Mouse (Mus musculus): ENCODE measurements at regions not wholly inside any gene's neighbourhood (a gene's known extent, or its start where the extent isn't known, plus 50 kb on each side); places are given as distances from the start of the nearest gene placed in this dataset.

DNA sequence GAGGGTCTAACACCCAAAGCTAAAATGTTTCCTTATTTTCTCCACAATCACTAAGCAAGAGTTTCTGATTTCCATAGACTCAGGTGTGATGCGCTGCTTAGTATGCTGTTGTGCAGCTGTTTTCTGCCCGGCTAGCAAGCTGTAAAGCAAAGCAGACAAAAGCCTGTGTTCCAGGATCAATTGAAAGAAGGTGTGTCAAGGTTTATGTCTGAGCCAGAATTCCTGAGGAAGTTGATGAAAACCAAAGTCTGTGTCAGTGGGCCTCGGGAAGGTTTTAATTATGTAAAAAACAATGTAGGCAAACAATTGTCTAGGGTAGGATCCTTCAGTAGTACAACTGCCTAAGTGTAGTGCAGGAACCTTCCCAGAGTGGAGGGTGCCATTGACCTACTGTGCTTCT lies 604.6 kb downstream of the Dcdc2c start:
- H3K4me2 ChIP-seq (ENCODE audit: low read depth, low read length, poor library complexity, severe bottlenecking): no peak overlapping the region
- TF ChIP-seq CTCF (IDR thresholded peaks at IDR 0.05): no peak
- no peak overlapping the region for H3K9ac ChIP-seq (replicated peaks; ENCODE audit: low read length, poor library complexity, severe bottlenecking)
- ATAC-seq (ENCODE audit: low FRiP score) (no peak), DNase-seq (ENCODE audit: low spot score) (no peak)
- H3K4me1 ChIP-seq (ENCODE audit: insufficient read depth, low read length): peaks cover 9% of the 10 kb centered on the region
- no peaks in the 10 kb centered on the region for H3K36me3 ChIP-seq (ENCODE audit: insufficient read depth, low read length)
- no peaks in the 10 kb centered on the region for H3K27me3 ChIP-seq (ENCODE audit: insufficient read depth, low read length)
- no peak overlapping the region for H3K4me3 ChIP-seq (ENCODE audit: low read depth, low read length)
- WGBS: 65% methylated on average over 3 of the region's 3 CpGs
- H3K9me3 ChIP-seq (ENCODE audit: low read length): no peaks in the 10 kb centered on the region
- no peak overlapping the region for H3K27ac ChIP-seq (ENCODE audit: low read depth, low read length)

DNA sequence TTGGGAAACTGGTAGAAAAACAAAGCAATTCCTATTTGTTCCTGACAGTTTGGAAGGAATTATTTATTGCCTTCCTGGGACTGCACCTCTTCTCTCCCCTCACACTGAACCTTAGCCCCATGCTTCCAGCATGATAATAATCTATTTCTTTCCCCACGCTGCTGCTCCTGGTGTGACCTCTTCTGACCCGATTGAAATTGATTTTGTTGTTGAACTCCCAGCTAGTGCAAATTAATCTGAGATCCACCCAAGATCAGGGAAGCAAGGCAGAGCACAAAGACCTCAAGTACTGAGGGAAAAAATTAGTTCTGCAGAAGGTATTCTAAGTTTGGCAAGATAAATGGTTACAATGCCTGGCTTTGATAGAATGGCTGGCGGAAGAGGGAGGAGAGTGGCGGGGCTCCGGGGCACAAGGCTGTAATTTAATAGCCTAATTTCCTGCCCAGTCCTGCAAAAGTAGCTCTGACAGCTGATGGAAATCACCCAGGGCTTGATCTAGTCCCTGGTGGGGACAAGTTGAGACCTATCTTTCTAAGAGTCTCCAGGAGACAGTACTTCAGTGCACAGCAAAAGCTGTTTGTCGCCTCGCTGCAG lies 604.6 kb upstream of the Sox11 start:
- ATAC-seq (ENCODE audit: low FRiP score) (no peak), DNase-seq (ENCODE audit: low spot score) (no peak)
- H3K9ac ChIP-seq (replicated peaks; ENCODE audit: low read length, poor library complexity, severe bottlenecking): no peak overlapping the region
- no peak overlapping the region for H3K27ac ChIP-seq (ENCODE audit: low read depth, low read length)
- no peaks in the 10 kb centered on the region for H3K27me3 ChIP-seq (ENCODE audit: insufficient read depth, low read length)
- no peak overlapping the region for H3K4me3 ChIP-seq (ENCODE audit: low read depth, low read length)
- no peaks in the 10 kb centered on the region for H3K9me3 ChIP-seq (ENCODE audit: low read length)
- no peak for TF ChIP-seq CTCF (IDR thresholded peaks at IDR 0.05)
- H3K4me1 ChIP-seq (ENCODE audit: insufficient read depth, low read length): peaks cover 9% of the 10 kb centered on the region
- no peak overlapping the region for H3K4me2 ChIP-seq (ENCODE audit: low read depth, low read length, poor library complexity, severe bottlenecking)
- WGBS: 55% methylated on average over 7 of the region's 7 CpGs
- no peaks in the 10 kb centered on the region for H3K36me3 ChIP-seq (ENCODE audit: insufficient read depth, low read length)

DNA sequence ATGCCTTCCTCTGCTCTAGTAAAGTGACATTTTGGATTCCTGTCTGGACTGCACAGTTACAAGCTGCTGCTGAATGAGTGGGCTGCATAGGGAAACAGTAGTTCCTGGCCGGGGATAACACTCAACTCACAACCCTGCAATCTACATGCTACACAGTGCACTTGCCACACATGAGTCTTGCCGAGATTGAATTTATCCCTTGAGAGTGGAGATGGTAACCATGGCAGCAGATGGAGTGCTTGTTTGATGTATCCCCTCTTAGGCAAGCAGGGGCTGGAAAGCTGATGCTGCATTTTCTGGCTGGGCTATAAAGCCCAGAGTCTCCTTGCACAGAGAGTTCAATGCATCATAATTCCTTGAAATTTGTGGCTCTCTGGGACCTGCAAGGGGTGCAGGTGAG lies 603.0 kb upstream of the Sox11 start:
- Histone ChIP-seq H3K4me1 (ENCODE audit: insufficient read depth, low read length) (peaks cover 9% of the 10 kb centered on the region), H3K27me3 (ENCODE audit: insufficient read depth, low read length) (no peaks in the 10 kb centered on the region), H3K27ac (ENCODE audit: low read depth, low read length) (peak overlapping the region; percentile 57; the same call in 1 of the 2 replicates), H3K9ac (replicated peaks; ENCODE audit: low read length, poor library complexity, severe bottlenecking) (no peak overlapping the region), H3K4me2 (ENCODE audit: low read depth, low read length, poor library complexity, severe bottlenecking) (no peak overlapping the region), H3K4me3 (ENCODE audit: low read depth, low read length) (no peak overlapping the region), H3K36me3 (ENCODE audit: insufficient read depth, low read length) (no peaks in the 10 kb centered on the region), H3K9me3 (ENCODE audit: low read length) (no peaks in the 10 kb centered on the region)
- no peak for TF ChIP-seq CTCF (IDR thresholded peaks at IDR 0.05)
- DNase-seq (ENCODE audit: low spot score) (peak; percentile 80), ATAC-seq (ENCODE audit: low FRiP score) (peak; percentile 86)
- 18% methylated on average over 2 of the region's 2 CpGs for WGBS

DNA sequence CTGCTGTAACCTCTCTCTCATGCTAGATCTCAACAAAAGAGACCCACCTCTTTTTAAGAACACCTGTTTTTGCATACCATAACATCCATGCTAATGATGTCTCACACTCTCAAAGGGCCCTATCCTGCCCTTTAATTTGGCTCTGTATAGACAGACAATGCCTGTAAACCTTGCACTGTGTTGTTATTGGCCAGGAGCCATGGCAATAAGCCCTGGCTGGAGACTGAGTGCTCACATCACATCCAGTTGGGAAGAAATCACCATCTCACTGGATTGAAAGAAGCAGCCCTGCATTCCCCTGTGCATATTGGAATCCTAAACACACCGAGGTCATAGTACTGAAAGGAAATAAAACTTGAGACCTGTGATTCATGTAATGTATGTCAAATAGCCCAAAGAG lies 598.7 kb upstream of the Sox11 start:
- Histone ChIP-seq H3K4me1 (ENCODE audit: insufficient read depth, low read length) (peaks cover 9% of the 10 kb centered on the region; the same call in 1 of the 2 replicates), H3K4me3 (ENCODE audit: low read depth, low read length) (no peak overlapping the region), H3K27ac (ENCODE audit: low read depth, low read length) (no peak overlapping the region), H3K9ac (replicated peaks; ENCODE audit: low read length, poor library complexity, severe bottlenecking) (no peak overlapping the region), H3K36me3 (ENCODE audit: insufficient read depth, low read length) (no peaks in the 10 kb centered on the region), H3K4me2 (ENCODE audit: low read depth, low read length, poor library complexity, severe bottlenecking) (no peak overlapping the region), H3K9me3 (ENCODE audit: low read length) (no peaks in the 10 kb centered on the region), H3K27me3 (ENCODE audit: insufficient read depth, low read length) (no peaks in the 10 kb centered on the region)
- no peak for DNase-seq (ENCODE audit: low spot score)
- 81% methylated on average over 1 of the region's 1 CpGs for WGBS
- no peak for TF ChIP-seq CTCF (IDR thresholded peaks at IDR 0.05)
- no peak for ATAC-seq (ENCODE audit: low FRiP score)

DNA sequence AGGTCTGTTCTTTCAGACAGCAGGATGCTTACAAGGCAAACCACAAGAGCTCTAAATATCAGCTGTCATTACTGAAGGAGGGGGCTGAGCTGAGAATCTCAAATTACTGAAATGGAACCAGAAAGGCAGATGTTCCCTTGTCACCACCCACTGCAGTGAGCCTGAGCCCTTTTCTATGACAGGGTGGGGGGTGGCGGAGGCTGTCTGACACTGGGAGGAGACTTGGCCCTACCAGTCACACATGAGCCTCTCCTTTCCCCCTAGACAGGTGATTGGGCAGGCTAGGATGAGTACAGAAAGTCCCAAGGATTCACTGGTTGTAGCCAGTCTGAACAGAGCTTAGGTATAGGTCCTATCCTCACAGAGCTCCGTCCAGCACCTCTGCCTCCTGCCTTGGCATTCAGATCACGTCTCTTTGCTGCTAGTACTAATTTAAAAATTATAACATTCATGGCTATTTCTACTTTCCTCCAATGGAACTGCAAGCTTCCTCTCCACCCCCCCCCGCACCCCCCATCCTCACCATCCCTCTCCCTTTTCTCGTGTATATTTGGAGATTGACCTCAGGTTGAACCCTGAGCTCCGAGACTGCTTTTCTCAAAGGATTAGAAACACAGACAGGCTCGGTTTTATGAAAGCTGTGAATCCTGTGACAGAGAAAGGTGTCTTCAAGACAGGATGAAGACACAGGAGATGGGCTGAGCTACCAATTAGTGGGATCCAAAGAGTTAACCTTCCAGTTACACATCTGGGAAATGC lies 590.2 kb upstream of the Sox11 start:
- Histone ChIP-seq H3K4me3 (ENCODE audit: low read depth, low read length) (no peak overlapping the region), H3K9ac (replicated peaks; ENCODE audit: low read length, poor library complexity, severe bottlenecking) (no peak overlapping the region), H3K4me2 (ENCODE audit: low read depth, low read length, poor library complexity, severe bottlenecking) (no peak overlapping the region), H3K4me1 (ENCODE audit: insufficient read depth, low read length) (0 out of 2 replicates have a peak, but pooled peaks cover 4% of the 10 kb centered on the region), H3K36me3 (ENCODE audit: insufficient read depth, low read length) (no peaks in the 10 kb centered on the region), H3K27ac (ENCODE audit: low read depth, low read length) (peak overlapping the region; percentile 4; the same call in 1 of the 2 replicates), H3K9me3 (ENCODE audit: low read length) (no peaks in the 10 kb centered on the region), H3K27me3 (ENCODE audit: insufficient read depth, low read length) (no peaks in the 10 kb centered on the region)
- WGBS: 32% methylated on average over 7 of the region's 7 CpGs
- TF ChIP-seq CTCF (IDR thresholded peaks at IDR 0.05): no peak
- ATAC-seq (ENCODE audit: low FRiP score): 0 out of 2 replicates have a peak, but pooled peaks have one; percentile 10
- peak; percentile 46 for DNase-seq (ENCODE audit: low spot score)

DNA sequence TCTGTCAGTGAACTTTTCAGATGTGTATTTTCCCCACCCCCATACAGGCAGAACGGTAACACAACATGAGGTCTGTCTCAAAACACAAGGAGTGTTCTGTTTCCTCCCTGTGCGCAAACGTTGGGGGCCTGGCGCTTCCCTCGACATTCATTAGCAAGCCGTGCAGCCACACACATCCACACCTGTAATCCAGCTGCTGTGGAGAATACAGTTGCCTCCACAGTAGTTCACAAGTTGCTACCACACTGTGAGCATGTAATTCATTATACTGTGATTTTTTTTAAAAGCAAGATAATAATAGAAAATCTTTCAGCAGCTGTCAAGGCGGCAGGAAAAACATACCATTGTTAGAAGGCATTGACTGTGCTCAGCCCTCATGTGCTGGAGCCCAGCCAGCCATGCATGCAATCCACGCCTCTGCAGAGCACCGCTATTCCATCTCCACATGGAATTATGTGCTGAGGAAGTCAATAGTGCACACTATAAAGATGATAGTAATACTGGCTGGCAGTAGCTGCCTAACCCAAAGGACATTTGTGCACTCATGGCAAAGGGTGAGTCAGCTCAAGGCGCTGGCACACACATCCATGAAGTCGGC lies 586.1 kb upstream of the Sox11 start:
- H3K4me2 ChIP-seq (ENCODE audit: low read depth, low read length, poor library complexity, severe bottlenecking): no peak overlapping the region
- ATAC-seq (ENCODE audit: low FRiP score): no peak
- no peaks in the 10 kb centered on the region for H3K36me3 ChIP-seq (ENCODE audit: insufficient read depth, low read length)
- WGBS: 38% methylated on average over 11 of the region's 11 CpGs
- H3K4me3 ChIP-seq (ENCODE audit: low read depth, low read length): no peak overlapping the region
- H3K9ac ChIP-seq (replicated peaks; ENCODE audit: low read length, poor library complexity, severe bottlenecking): no peak overlapping the region
- peak overlapping the region; percentile 19 for H3K27ac ChIP-seq (ENCODE audit: low read depth, low read length)
- H3K9me3 ChIP-seq (ENCODE audit: low read length): no peaks in the 10 kb centered on the region
- no peak for TF ChIP-seq CTCF (IDR thresholded peaks at IDR 0.05)
- peak; percentile 19 for DNase-seq (ENCODE audit: low spot score)
- 0 out of 2 replicates have a peak, but pooled peaks cover 4% of the 10 kb centered on the region for H3K4me1 ChIP-seq (ENCODE audit: insufficient read depth, low read length)
- H3K27me3 ChIP-seq (ENCODE audit: insufficient read depth, low read length): no peaks in the 10 kb centered on the region

All from midbrain, postnatal 0 days (tissue).